Mouse (Mus musculus): ENCODE measurements around the gene B3gnt6. TPM values are rescaled to one million over a fixed set of nuclear protein-coding genes. Genes with fewer than 3 reads are reported as not detected.
"Not testable (repeated sequence)": the region's sequence is repeated elsewhere in the genome, so short reads cannot be mapped to it uniquely, and the experiment has no call there.

The B3gnt6 gene
- polyA plus RNA-seq, 1 experiment from 2014 or later: 0.49 TPM

- Histone ChIP-seq H3K9me3 (replicated peaks) (no peaks in the 10 kb centered on the region), H3K4me3 (replicated peaks) (no peak overlapping the region), H3K4me2 (no peak overlapping the region), H3K27me3 (replicated peaks) (peaks cover 39% of the 10 kb centered on the region), H3K36me3 (no peaks in the 10 kb centered on the region), H3K27ac (replicated peaks) (no peak overlapping the region), H3K9ac (replicated peaks) (no peak overlapping the region), H3K4me1 (peaks cover 22% of the 10 kb centered on the region)
- no peak for ATAC-seq (ENCODE audit: low FRiP score)
- 96% methylated on average over 1 of the region's 1 CpGs for WGBS
These were observed 8.7 kb downstream of the B3gnt6 start for GRCm38 (mm10) chr7:98190578-98190977.

- Histone ChIP-seq H3K27ac (replicated peaks) (no peak overlapping the region), H3K27me3 (replicated peaks) (peaks cover 31% of the 10 kb centered on the region), H3K9ac (replicated peaks) (no peak overlapping the region), H3K36me3 (no peaks in the 10 kb centered on the region), H3K4me3 (replicated peaks) (no peak overlapping the region), H3K4me2 (no peak overlapping the region), H3K9me3 (replicated peaks) (no peaks in the 10 kb centered on the region), H3K4me1 (peaks cover 28% of the 10 kb centered on the region)
- WGBS: 36% methylated on average over 3 of the region's 3 CpGs
- no peak for ATAC-seq (ENCODE audit: low FRiP score)
These were observed 9.5 kb downstream of the B3gnt6 start for GRCm38 (mm10) chr7:98189745-98190144.

- H3K9ac ChIP-seq (replicated peaks): no peak overlapping the region
- H3K9me3 ChIP-seq (replicated peaks): no peaks in the 10 kb centered on the region
- no peak for ATAC-seq (ENCODE audit: low FRiP score)
- H3K4me2 ChIP-seq: no peak overlapping the region
- WGBS: 94% methylated on average over 2 of the region's 2 CpGs
- no peak overlapping the region for H3K4me3 ChIP-seq (replicated peaks)
- peaks cover 18% of the 10 kb centered on the region for H3K4me1 ChIP-seq
- peaks cover 23% of the 10 kb centered on the region for H3K27me3 ChIP-seq (replicated peaks)
- H3K36me3 ChIP-seq: no peaks in the 10 kb centered on the region
- no peak overlapping the region for H3K27ac ChIP-seq (replicated peaks)
These were observed 10.6 kb downstream of the B3gnt6 start for GRCm38 (mm10) chr7:98188680-98189079.

- Histone ChIP-seq H3K27ac (replicated peaks) (no peak overlapping the region), H3K4me1 (peaks cover 14% of the 10 kb centered on the region), H3K27me3 (replicated peaks) (peaks cover 18% of the 10 kb centered on the region), H3K4me2 (no peak overlapping the region), H3K36me3 (no peaks in the 10 kb centered on the region), H3K9me3 (replicated peaks) (no peaks in the 10 kb centered on the region), H3K4me3 (replicated peaks) (no peak overlapping the region), H3K9ac (replicated peaks) (no peak overlapping the region)
- no peak for ATAC-seq (ENCODE audit: low FRiP score)
- whole genome bisulfite sequencing: 94% methylated on average over 2 of the region's 2 CpGs
These were observed 11.0 kb downstream of the B3gnt6 start for GRCm38 (mm10) chr7:98188238-98188637.

- 0 out of 2 replicates have a peak overlapping the region, but pooled peaks have one; percentile 37 for H3K27ac ChIP-seq (replicated peaks)
- H3K9ac ChIP-seq (replicated peaks); H3K27me3 ChIP-seq (replicated peaks); H3K4me3 ChIP-seq (replicated peaks); H3K4me2 ChIP-seq; H3K9me3 ChIP-seq (replicated peaks); ATAC-seq (ENCODE audit: low FRiP score); H3K36me3 ChIP-seq: not testable (repeated sequence)
- H3K4me1 ChIP-seq: peaks cover 11% of the 10 kb centered on the region; the same call in 1 of the 2 replicates
- 60% methylated on average over 3 of the region's 3 CpGs for WGBS
These were observed 11.9 kb downstream of the B3gnt6 start for GRCm38 (mm10) chr7:98187332-98187731.

GRCm38 (mm10) chr7:98186637-98187036, 12.6 kb downstream of the B3gnt6 start:
- Histone ChIP-seq H3K4me3 (replicated peaks) (no peak overlapping the region), H3K27ac (replicated peaks) (peak overlapping the region; percentile 49; the same call in 1 of the 2 replicates), H3K4me1 (peaks cover 11% of the 10 kb centered on the region; the same call in 1 of the 2 replicates), H3K27me3 (replicated peaks) (peaks cover 2% of the 10 kb centered on the region; the same call in 1 of the 2 replicates), H3K9me3 (replicated peaks) (no peaks in the 10 kb centered on the region), H3K9ac (replicated peaks) (no peak overlapping the region), H3K36me3 (no peaks in the 10 kb centered on the region), H3K4me2 (no peak overlapping the region)
- 23% methylated on average over 8 of the region's 8 CpGs for whole genome bisulfite sequencing
- ATAC-seq (ENCODE audit: low FRiP score): no peak

- H3K36me3 ChIP-seq: no peaks in the 10 kb centered on the region
- H3K27ac ChIP-seq (replicated peaks): 0 out of 2 replicates have a peak overlapping the region, but pooled peaks have one; percentile 19
- no peak overlapping the region for H3K9ac ChIP-seq (replicated peaks)
- no peaks in the 10 kb centered on the region for H3K9me3 ChIP-seq (replicated peaks)
- H3K27me3 ChIP-seq (replicated peaks): no peaks in the 10 kb centered on the region
- 42% methylated on average over 6 of the region's 6 CpGs for WGBS
- no peak overlapping the region for H3K4me3 ChIP-seq (replicated peaks)
- H3K4me2 ChIP-seq: no peak overlapping the region
- peaks cover 11% of the 10 kb centered on the region; the same call in 1 of the 2 replicates for H3K4me1 ChIP-seq
- peak; percentile 33; the same call in 1 of the 2 replicates for ATAC-seq (ENCODE audit: low FRiP score)
These were observed 14.0 kb downstream of the B3gnt6 start for GRCm38 (mm10) chr7:98185326-98185725.

GRCm38 (mm10) chr7:98178560-98179231, 20.6 kb downstream of the B3gnt6 start:
- Histone ChIP-seq H3K4me1 (peaks cover 38% of the 10 kb centered on the region), H3K9me3 (replicated peaks) (no peaks in the 10 kb centered on the region), H3K27me3 (replicated peaks) (no peaks in the 10 kb centered on the region), H3K27ac (replicated peaks) (peak overlapping the region; percentile 67), H3K4me2 (peak overlapping the region; percentile 74), H3K9ac (replicated peaks) (peak overlapping the region; percentile 89), H3K4me3 (replicated peaks) (peak overlapping the region; percentile 96), H3K36me3 (no peaks in the 10 kb centered on the region)
- peak; percentile 30 for ATAC-seq (ENCODE audit: low FRiP score)
- 71% methylated on average over 5 of the region's 5 CpGs for WGBS

GRCm38 (mm10) chr7:98177929-98178559, 21.2 kb downstream of the B3gnt6 start, which contains the start of gene Capn5:
TSS of gene Capn5 (minus strand) at chr7:98178274.
- under 1% methylated on average over 40 of the region's 44 CpGs for WGBS
- no peaks in the 10 kb centered on the region for H3K36me3 ChIP-seq
- no peaks in the 10 kb centered on the region for H3K27me3 ChIP-seq (replicated peaks)

GRCm38 (mm10) chr7:98177566-98177928, 21.7 kb downstream of the B3gnt6 start:
- Histone ChIP-seq H3K27me3 (replicated peaks) (no peaks in the 10 kb centered on the region), H3K9ac (replicated peaks) (peak overlapping the region; percentile 89), H3K36me3 (no peaks in the 10 kb centered on the region), H3K4me1 (peaks cover 38% of the 10 kb centered on the region), H3K27ac (replicated peaks) (peak overlapping the region; percentile 63; the same call in 1 of the 2 replicates), H3K9me3 (replicated peaks) (no peaks in the 10 kb centered on the region), H3K4me3 (replicated peaks) (peak overlapping the region; percentile 96), H3K4me2 (peak overlapping the region; percentile 74)
- 5% methylated on average over 9 of the region's 9 CpGs for WGBS
- ATAC-seq (ENCODE audit: low FRiP score): no peak; the same call in 1 of the 2 replicates

More at GRCm38 (mm10) chr7:98177929-98178559, 21.2 kb downstream of the B3gnt6 start, which contains the start of gene Capn5:
- Histone ChIP-seq H3K4me3 (replicated peaks) (peak within 1 kb of the TSS; percentile 96), H3K9me3 (replicated peaks) (no peaks in the 10 kb centered on the region), H3K4me1 (peaks cover 38% of the 10 kb centered on the region), H3K4me2 (peak within 1 kb of the TSS; percentile 74), H3K9ac (replicated peaks) (peak within 1 kb of the TSS; percentile 89), H3K27ac (replicated peaks) (peak within 1 kb of the TSS; percentile 67)
- ATAC-seq (ENCODE audit: low FRiP score): peak; percentile 88

GRCm38 (mm10) chr7:98177071-98177485, 22.2 kb downstream of the B3gnt6 start:
- no peaks in the 10 kb centered on the region for H3K27me3 ChIP-seq (replicated peaks)
- ATAC-seq (ENCODE audit: low FRiP score): peak; percentile 1; the same call in 1 of the 2 replicates
- WGBS: 58% methylated on average over 2 of the region's 2 CpGs

More at GRCm38 (mm10) chr7:98177071-98177485, 22.2 kb downstream of the B3gnt6 start:
- Histone ChIP-seq H3K9ac (replicated peaks) (peak overlapping the region; percentile 89), H3K9me3 (replicated peaks) (no peaks in the 10 kb centered on the region), H3K4me3 (replicated peaks) (peak overlapping the region; percentile 96), H3K4me1 (peaks cover 38% of the 10 kb centered on the region), H3K4me2 (peak overlapping the region; percentile 74), H3K36me3 (no peaks in the 10 kb centered on the region), H3K27ac (replicated peaks) (no peak overlapping the region)

Measured in neural tube, embryonic 15.5 days (tissue).